Mouse (Mus musculus): ENCODE results near the gene Larp6. TPM values are rescaled to one million over a fixed set of nuclear protein-coding genes. Genes with fewer than 3 reads are reported as not detected.

Gene Larp6
- total RNA-seq, 2 experiments from 2014 or later, result 36.5 to 36.7 TPM

GRCm38 (mm10) chr9:60712011-60712410 is 778 bp upstream of the Larp6 start:
- intact Hi-C loops (cut with DNase I), result no loop called here
- no peak for DNase-seq (ENCODE audit: low spot score in 2 of 2)

GRCm38 (mm10) chr9:60713616-60714015 is 827 bp downstream of the Larp6 start:
- intact Hi-C loops (cut with DNase I), result no loop called here
- DNase-seq (ENCODE audit: low spot score in 2 of 2), result peak; percentile 22 to 27

GRCm38 (mm10) chr9:60714191-60714590 is 1.4 kb downstream of the Larp6 start:
- peak; percentile 20 to 38 for DNase-seq (ENCODE audit: low spot score in 2 of 2)
- intact Hi-C loops (cut with DNase I), result no loop called here

- intact Hi-C loops (cut with DNase I), result no loop called here
- peak; percentile 36 to 75 for DNase-seq (ENCODE audit: low spot score in 2 of 2)
These were observed 2.5 kb downstream of the Larp6 start for GRCm38 (mm10) chr9:60715271-60715670.

GRCm38 (mm10) chr9:60715828-60716227 is 3.0 kb downstream of the Larp6 start:
- no peak for DNase-seq (ENCODE audit: low spot score in 2 of 2)
- intact Hi-C loops (cut with DNase I), result no loop called here

- intact Hi-C loops (cut with DNase I), result loop anchor here (1.0 kb wide), 1 partner anchor 26 kb away; no protein-coding TSS in a partner anchor
- DNase-seq (ENCODE audit: low spot score in 2 of 2), result peak; percentile 30 to 49
These were observed 5.5 kb downstream of the Larp6 start for GRCm38 (mm10) chr9:60718284-60718683.

- intact Hi-C loops (cut with DNase I), result no loop called here
These were observed 6.9 kb downstream of the Larp6 start for GRCm38 (mm10) chr9:60719687-60720086.

GRCm38 (mm10) chr9:60724968-60725367 is 12.2 kb downstream of the Larp6 start:
- no peak for DNase-seq (ENCODE audit: low spot score in 2 of 2)
- intact Hi-C loops (cut with DNase I), result no loop called here

More at GRCm38 (mm10) chr9:60719687-60720086, 6.9 kb downstream of the Larp6 start:
- peak in 1 of 2 experiments; percentile 53 for DNase-seq (ENCODE audit: low spot score in 2 of 2)

- intact Hi-C loops (cut with DNase I), result no loop called here
- peak; percentile 21 to 77 for DNase-seq (ENCODE audit: low spot score in 2 of 2)
These were observed 21.5 kb downstream of the Larp6 start for GRCm38 (mm10) chr9:60734321-60734720.

- no peak for DNase-seq (ENCODE audit: low spot score in 2 of 2)
- intact Hi-C loops (cut with DNase I), result no loop called here
These were observed 26.3 kb downstream of the Larp6 start for GRCm38 (mm10) chr9:60739126-60739525.

- intact Hi-C loops (cut with DNase I), result loop anchor here (10.0 kb wide), 1 partner anchor 47 kb away; no protein-coding TSS in a partner anchor
- peak in 1 of 2 experiments; percentile 26 for DNase-seq (ENCODE audit: low spot score in 2 of 2)
These were observed 28.6 kb downstream of the Larp6 start for GRCm38 (mm10) chr9:60741436-60741835.

GRCm38 (mm10) chr9:60742516-60742915 is 29.7 kb downstream of the Larp6 start:
- DNase-seq (ENCODE audit: low spot score in 2 of 2), result peak; percentile 20 to 60
- intact Hi-C loops (cut with DNase I), result loop anchor here (10.0 kb wide), 1 partner anchor 48 kb away; no protein-coding TSS in a partner anchor

- intact Hi-C loops (cut with DNase I), result loop anchor here (10.0 kb wide), 1 partner anchor 49 kb away; no protein-coding TSS in a partner anchor
- DNase-seq (ENCODE audit: low spot score in 2 of 2), result peak; percentile 36 to 72
These were observed 30.6 kb downstream of the Larp6 start for GRCm38 (mm10) chr9:60743180-60743900.

- DNase-seq (ENCODE audit: low spot score in 2 of 2), result peak; percentile 53 to 71
- intact Hi-C loops (cut with DNase I), result loop anchor here (1.0 to 10.0 kb wide), 3 partner anchors 26 to 494 kb away; no protein-coding TSS in a partner anchor
These were observed 31.6 kb downstream of the Larp6 start for GRCm38 (mm10) chr9:60744171-60744969.

- no peak for DNase-seq (ENCODE audit: low spot score in 2 of 2)
- intact Hi-C loops (cut with DNase I), result loop anchor here (1.0 to 10.0 kb wide), 3 partner anchors 27 to 494 kb away; no protein-coding TSS in a partner anchor
These were observed 32.2 kb downstream of the Larp6 start for GRCm38 (mm10) chr9:60744971-60745370.

- no peak for DNase-seq (ENCODE audit: low spot score in 2 of 2)
- intact Hi-C loops (cut with DNase I), result loop anchor here (10.0 kb wide), 1 partner anchor 52 kb away; no protein-coding TSS in a partner anchor
These were observed 33.8 kb downstream of the Larp6 start for GRCm38 (mm10) chr9:60746561-60746960.

GRCm38 (mm10) chr9:60747672-60748071 is 34.9 kb downstream of the Larp6 start:
- intact Hi-C loops (cut with DNase I), result loop anchor here (10.0 kb wide), 1 partner anchor 53 kb away; no protein-coding TSS in a partner anchor
- DNase-seq (ENCODE audit: low spot score in 2 of 2), result no peak

- intact Hi-C loops (cut with DNase I), result loop anchor here (10.0 kb wide), 1 partner anchor 53 kb away; no protein-coding TSS in a partner anchor
- DNase-seq (ENCODE audit: low spot score in 2 of 2), result no peak
These were observed 35.4 kb downstream of the Larp6 start for GRCm38 (mm10) chr9:60748191-60748590.

GRCm38 (mm10) chr9:60749105-60749504 is 36.3 kb downstream of the Larp6 start:
- intact Hi-C loops (cut with DNase I), result loop anchor here (10.0 kb wide), 1 partner anchor 54 kb away; no protein-coding TSS in a partner anchor
- no peak for DNase-seq (ENCODE audit: low spot score in 2 of 2)

- intact Hi-C loops (cut with DNase I), result no loop called here
- DNase-seq (ENCODE audit: low spot score in 2 of 2), result no peak
These were observed 38.3 kb downstream of the Larp6 start for GRCm38 (mm10) chr9:60751098-60751497.

Data from left cerebral cortex, postnatal 25 days (tissue).